Mouse (Mus musculus) inflammation-experienced regulatory T-cells, adult 16 weeks (primary cell): ENCODE data around the gene Ap2b1. TPM values are rescaled to one million over a fixed set of nuclear protein-coding genes. Genes with fewer than 3 reads are reported as not detected.

Experiments used
- polyA plus RNA-seq: library from polyadenylated mRNA; unstranded; fragments of 100-300 nt; shearing (Covaris generic); gene quantifications from one replicate; pipeline ENCODE4 v1.2.1, GENCODE M21; 2017

Gene Ap2b1
- 53.9 TPM for polyA plus RNA-seq

GRCm38 (mm10) chr11:83298225-83299195 is at the start of gene Ap2b1:
Ap2b1 (plus strand) TSS chr11:83299024.

DNA sequence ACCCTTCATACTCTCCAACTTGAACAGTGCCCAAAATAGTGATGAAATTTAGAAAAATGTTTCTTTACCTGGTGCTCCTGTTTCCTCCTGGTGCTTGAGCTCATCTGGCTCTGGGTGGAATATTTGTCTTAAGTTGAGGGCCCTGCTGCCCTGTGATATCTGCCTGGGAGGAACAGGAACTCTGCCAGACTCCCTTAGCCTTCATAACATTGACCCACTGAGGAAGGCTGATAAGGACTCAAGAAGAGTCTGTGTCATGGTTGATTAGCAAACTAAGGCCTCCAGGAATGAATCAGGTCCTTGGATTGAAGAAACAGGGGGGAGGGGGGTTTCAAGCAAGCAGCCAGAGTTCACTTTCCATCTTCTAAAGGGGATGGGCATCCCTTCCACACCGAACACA is 12.3 kb upstream of the Ap2b1 start, which contains the start of gene Slfn14:
Gene Slfn14 (minus strand): TSS at position 161 of the 400 bp plus-strand sequence.

DNA sequence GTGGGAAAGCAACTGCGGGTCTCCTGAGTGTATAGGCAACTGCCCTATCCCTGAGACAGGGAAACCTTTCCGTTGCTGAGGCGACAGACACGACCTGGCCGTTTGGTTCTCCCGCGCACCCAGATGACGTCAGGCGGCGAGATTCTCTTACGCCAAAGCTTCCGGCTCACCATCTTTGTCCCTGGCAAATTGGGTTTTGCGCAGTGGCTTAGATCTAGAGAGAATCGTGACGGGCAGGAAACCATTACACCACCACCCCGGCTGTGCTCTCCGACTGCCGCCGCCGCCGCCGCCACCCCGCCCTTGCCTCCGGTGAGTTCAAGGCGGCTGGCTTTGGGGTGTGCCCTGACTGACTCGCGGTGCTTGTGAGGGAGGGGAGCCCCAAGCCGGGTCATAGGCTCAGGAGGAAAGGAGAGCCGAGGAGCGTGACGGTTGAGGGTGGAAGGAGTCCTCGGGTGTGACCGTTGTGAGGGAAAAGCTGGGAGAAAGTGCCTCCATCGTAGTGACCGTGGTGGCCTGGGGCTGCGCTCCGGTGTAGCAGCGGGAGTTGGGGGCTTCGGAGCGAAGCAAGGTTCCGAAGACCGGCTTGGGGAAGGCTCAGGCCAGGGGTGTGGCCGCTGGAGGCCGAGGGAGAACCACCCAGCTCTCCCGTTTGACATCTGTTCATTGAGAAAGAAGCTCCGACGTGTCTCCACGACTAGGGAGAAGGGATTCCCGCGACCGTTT is 3.9 kb downstream of the Ap2b1 start, which contains the start of gene Pex12:
Gene Pex12 (minus strand): TSS at position 61 of the 726 bp plus-strand sequence.

DNA sequence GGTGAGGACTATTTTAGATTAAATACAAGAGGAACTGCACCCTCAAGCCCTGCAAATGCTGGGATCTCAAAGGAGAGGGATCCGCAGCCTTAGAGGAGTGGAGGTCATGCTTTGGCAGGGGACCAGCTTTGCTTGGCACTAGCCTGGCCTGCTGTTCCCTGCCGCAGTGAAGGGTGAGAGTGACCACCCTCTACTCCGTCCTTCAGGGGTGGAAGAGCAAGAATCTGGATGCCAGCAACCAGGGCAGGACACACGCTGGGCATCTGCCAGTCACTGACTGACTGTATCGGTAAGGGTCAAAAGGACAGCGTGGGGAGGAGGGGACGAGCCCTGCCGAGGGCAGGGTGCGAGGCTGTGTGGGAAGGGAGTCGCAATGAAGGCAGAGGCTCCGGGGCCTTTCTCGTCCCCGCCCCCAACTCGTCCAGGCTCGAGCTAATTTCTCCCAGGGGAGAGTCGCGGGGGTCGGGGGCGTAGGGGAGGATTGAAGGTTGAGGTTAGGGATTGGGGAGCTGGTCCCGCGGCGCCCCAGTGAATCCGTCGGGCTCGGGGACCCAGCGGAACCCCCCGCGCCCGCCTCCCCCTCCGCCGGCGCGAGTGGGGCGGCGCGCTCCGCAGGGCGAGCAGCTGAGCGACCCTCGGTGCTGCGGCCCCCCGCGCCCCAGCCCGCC is 110.4 kb downstream of the Ap2b1 start, which contains the start of gene Rasl10b:
Gene Rasl10b (plus strand): TSS at position 51 of the 668 bp plus-strand sequence.

GRCm38 (mm10) chr11:83429355-83429754 is 130.5 kb downstream of the Ap2b1 start, which contains the start of gene Gas2l2:
Gas2l2 (minus strand) TSS chr11:83429455.

GRCm38 (mm10) chr11:83437377-83437776 is 138.6 kb downstream of the Ap2b1 start, which contains the start of gene 1700020L24Rik:
1700020L24Rik (plus strand) TSS chr11:83437677.

Other genes with a start within 250 kb of the Ap2b1 start
- 684 TPM for gene Slfn2, start 233.9 kb upstream of the Ap2b1 start, polyA plus RNA-seq
- 220 TPM for gene Slfn1, start 182.2 kb upstream of the Ap2b1 start, polyA plus RNA-seq
- 0.49 TPM for gene Slfn4, start 123.8 kb upstream of the Ap2b1 start, polyA plus RNA-seq
- gene Slfn3, start 107.7 kb upstream of the Ap2b1 start, polyA plus RNA-seq: 4.6 TPM
- not detected for gene Slfn14, start 12.3 kb upstream of the Ap2b1 start, polyA plus RNA-seq
- 16.3 TPM for gene Pex12, start 3.6 kb downstream of the Ap2b1 start, polyA plus RNA-seq
- gene Rasl10b, start 110.1 kb downstream of the Ap2b1 start, polyA plus RNA-seq: not detected
- not detected for gene Gas2l2, start 130.4 kb downstream of the Ap2b1 start, polyA plus RNA-seq
- gene 1700020L24Rik, start 138.7 kb downstream of the Ap2b1 start, polyA plus RNA-seq: 2.7 TPM
- not detected for gene Mmp28, start 164.0 kb downstream of the Ap2b1 start, polyA plus RNA-seq
- gene Taf15, start 174.1 kb downstream of the Ap2b1 start, polyA plus RNA-seq: 18.0 TPM
- gene Heatr9, start 223.2 kb downstream of the Ap2b1 start, polyA plus RNA-seq: 0.30 TPM
- gene Ccl5, start 231.5 kb downstream of the Ap2b1 start, polyA plus RNA-seq: 149 TPM